Comparison of ENCODE assay signal across 8 mouse cellular contexts in the genomic region with DNA sequence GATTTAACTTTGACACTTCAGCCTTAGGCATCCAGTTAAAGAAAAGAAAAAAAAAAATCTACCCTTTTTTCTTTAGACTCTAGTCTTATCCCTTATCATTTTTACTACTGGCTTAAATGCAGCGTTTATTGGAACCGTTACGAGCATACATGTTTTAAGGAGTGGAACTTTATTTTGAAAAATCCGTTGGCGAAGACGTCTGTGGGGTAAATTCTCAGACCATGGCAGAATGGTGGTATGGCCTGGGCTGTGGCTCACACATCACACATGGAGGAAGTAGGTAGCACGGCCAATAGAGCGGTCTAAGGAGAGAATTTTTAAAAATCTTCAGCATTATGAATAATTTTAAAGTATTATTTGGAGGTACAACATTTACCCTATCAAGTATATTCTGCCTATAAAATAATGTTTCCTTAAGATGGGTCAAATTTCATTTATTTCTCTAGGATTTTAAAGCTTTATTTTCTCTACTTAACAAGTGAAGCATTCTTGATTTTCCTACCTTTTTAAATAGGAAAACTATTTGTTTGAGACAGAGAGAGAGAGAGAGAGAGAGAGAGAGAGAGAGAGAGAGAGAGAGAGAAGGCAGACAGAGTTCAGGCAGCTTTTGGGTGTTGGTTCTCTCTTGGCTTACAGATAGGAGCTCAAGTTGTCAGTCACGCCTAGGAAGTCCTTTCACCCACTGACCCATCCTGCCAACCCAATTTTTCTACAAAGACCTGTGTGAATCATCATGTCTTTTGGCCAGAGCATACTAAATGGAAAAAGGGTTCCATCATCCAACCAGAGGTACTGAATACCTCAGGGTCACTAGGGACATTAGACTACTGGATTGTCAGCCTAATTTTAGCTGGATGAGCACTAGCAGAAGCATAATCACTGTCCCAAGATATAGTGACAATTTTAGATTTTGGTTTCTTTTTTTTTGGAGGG. TPM values are rescaled to one million over a fixed set of nuclear protein-coding genes. Genes with fewer than 3 reads are reported as not detected.
DNase-seq lines count a peak whose midpoint lies in the region; ATAC-seq and TF ChIP-seq lines count a peak whose summit lies in the region.

No protein-coding gene starts in this region.

- no peaks in the 10 kb centered on the region for H3K27me3 ChIP-seq in hindbrain, embryonic 16.5 days (replicated peaks; ENCODE audit: control insufficient read depth, insufficient read depth, low read length)
- H3K27me3 ChIP-seq in midbrain, postnatal 0 days (ENCODE audit: insufficient read depth, low read length) = no peaks in the 10 kb centered on the region

- no peaks in the 10 kb centered on the region for H3K9me3 ChIP-seq in hindbrain, embryonic 16.5 days (ENCODE audit: control insufficient read depth, low read length)
- H3K9me3 ChIP-seq in midbrain, postnatal 0 days (ENCODE audit: low read length) = no peaks in the 10 kb centered on the region

- 37% methylated on average over 9 of the region's 9 CpGs for WGBS in hindbrain, embryonic 16.5 days
- WGBS in midbrain, postnatal 0 days = 27% methylated on average over 9 of the region's 9 CpGs

- H3K4me2 ChIP-seq in hindbrain, embryonic 16.5 days (ENCODE audit: low read length) = peak overlapping the region; percentile 93
- H3K4me2 ChIP-seq in midbrain, postnatal 0 days (ENCODE audit: low read depth, low read length, poor library complexity, severe bottlenecking) = peak overlapping the region; percentile 66

- TF ChIP-seq CTCF in left cerebral cortex, adult 2 months (IDR thresholded peaks at IDR 0.05) = no peak
- TF ChIP-seq CTCF in cortical plate, adult 2 months (IDR thresholded peaks at IDR 0.05; ENCODE audit: extremely low read depth, insufficient read depth, low read length) = no peak
- TF ChIP-seq CTCF in midbrain, postnatal 0 days (IDR thresholded peaks at IDR 0.05) = no peak

- DNase-seq in left cerebral cortex, adult 2 months (ENCODE audit: extremely low spot score in 1 of 2, low spot score in 2 of 2) = no peak
- DNase-seq in left cerebral cortex, adult 9 months (ENCODE audit: low spot score in 2 of 2) = no peak
- no peak for DNase-seq in midbrain, postnatal 0 days (ENCODE audit: low spot score)
- DNase-seq in gastrocnemius, postnatal 10 days = no peak
- DNase-seq in left cerebral cortex, postnatal 14 days (ENCODE audit: low spot score in 2 of 2) = no peak
- DNase-seq in frontal cortex, postnatal 10 days (ENCODE audit: low spot score in 2 of 2) = no peak

- H3K4me1 ChIP-seq in cortical plate, adult 2 months (ENCODE audit: control insufficient read depth, insufficient read depth, low read length) = peaks cover 2% of the 10 kb centered on the region; the same call in 1 of the 2 replicates
- H3K4me1 ChIP-seq in hindbrain, embryonic 16.5 days (ENCODE audit: control insufficient read depth, insufficient read depth, low read depth, low read length) = peaks cover 12% of the 10 kb centered on the region
- 0 out of 2 replicates have a peak, but pooled peaks cover 6% of the 10 kb centered on the region for H3K4me1 ChIP-seq in midbrain, postnatal 0 days (ENCODE audit: insufficient read depth, low read length)

- TF ChIP-seq POLR2A in cortical plate, adult 2 months (IDR thresholded peaks at IDR 0.05; ENCODE audit: extremely low read depth, insufficient read depth, low read length) = no peak

- no peak for ATAC-seq in hindbrain, embryonic 16.5 days
- no peak for ATAC-seq in midbrain, postnatal 0 days (ENCODE audit: low FRiP score)

- no peaks in the 10 kb centered on the region for H3K36me3 ChIP-seq in hindbrain, embryonic 16.5 days (ENCODE audit: control insufficient read depth, insufficient read depth, low read length)
- H3K36me3 ChIP-seq in midbrain, postnatal 0 days (ENCODE audit: insufficient read depth, low read length) = peaks cover 4% of the 10 kb centered on the region; the same call in 1 of the 2 replicates

- H3K27ac ChIP-seq in left cerebral cortex, adult 2 months = peak overlapping the region; percentile 99
- peak overlapping the region; percentile 82 for H3K27ac ChIP-seq in cortical plate, adult 2 months (ENCODE audit: insufficient read depth, low read length)
- peak overlapping the region; percentile 89 for H3K27ac ChIP-seq in hindbrain, embryonic 16.5 days (ENCODE audit: low read depth, low read length)
- peak overlapping the region; percentile 91; the same call in 1 of the 2 replicates for H3K27ac ChIP-seq in midbrain, postnatal 0 days (ENCODE audit: low read depth, low read length)

- intact Hi-C loops in left cerebral cortex, adult 2 months (cut with DNase I) = loop anchor here (5.0 kb wide), 1 partner anchor 81 kb away; the partner anchor contains the start of gene Ube2l6
- intact Hi-C loops in left cerebral cortex, postnatal 14 days (cut with DNase I) = no loop called here

- H3K9ac ChIP-seq in hindbrain, embryonic 16.5 days (ENCODE audit: low read depth, low read length) = peak overlapping the region; percentile 79
- peak overlapping the region; percentile 63 for H3K9ac ChIP-seq in midbrain, postnatal 0 days (replicated peaks; ENCODE audit: low read length, poor library complexity, severe bottlenecking)

- H3K4me3 ChIP-seq in left cerebral cortex, adult 2 months = peak overlapping the region; percentile 99
- H3K4me3 ChIP-seq in cortical plate, adult 2 months (ENCODE audit: insufficient read depth, low read length) = peak overlapping the region; percentile 62
- peak overlapping the region; percentile 96 for H3K4me3 ChIP-seq in hindbrain, embryonic 16.5 days (ENCODE audit: low read length)
- peak overlapping the region; percentile 62 for H3K4me3 ChIP-seq in midbrain, postnatal 0 days (ENCODE audit: low read depth, low read length)

RNA-seq across cellular contexts. Expression of gene Zdhhc5, which starts 1.7 kb away (rescaled TPM):
- total RNA-seq in left cerebral cortex, adult 2 months (2021) = 10 to 100 TPM; 48.8 to 49.9 TPM
- polyA plus RNA-seq in cortical plate, adult 2 months (2012; rRNA removed) = 27.5 and 29.7 TPM in 2 replicates
- 15.2 and 18.2 TPM in 2 replicates for polyA plus RNA-seq in hindbrain, embryonic 16.5 days (2015; fragmentation: Nextera tagmentation; extraction: Ambion mirVana)
- total RNA-seq in midbrain, postnatal 0 days (2014; rRNA removed) = 39.0 and 39.4 TPM in 2 replicates
- polyA plus RNA-seq in midbrain, postnatal 0 days (2015; fragmentation: Nextera tagmentation; extraction: Ambion mirVana) = 14.5 and 17.9 TPM in 2 replicates
- 10 to 100 TPM; 42.7 to 47.9 TPM for total RNA-seq in gastrocnemius, postnatal 10 days (2021)
- 10 to 100 TPM; 41.6 to 42.9 TPM for total RNA-seq in left cerebral cortex, postnatal 14 days (2021)

RNA-seq across cellular contexts. Expression of gene Clp1, which starts 10.5 kb away (rescaled TPM):
- total RNA-seq in left cerebral cortex, adult 2 months (2021) = 10 to 100 TPM in 1 of 2 experiments, 1 to 10 TPM in 1; 8.8 to 10.2 TPM
- polyA plus RNA-seq in cortical plate, adult 2 months (2012; rRNA removed) = 9.0 and 10.0 TPM in 2 replicates
- polyA plus RNA-seq in hindbrain, embryonic 16.5 days (2015; fragmentation: Nextera tagmentation; extraction: Ambion mirVana) = 18.7 and 20.5 TPM in 2 replicates
- total RNA-seq in midbrain, postnatal 0 days (2014; rRNA removed) = 12.6 TPM in 2 replicates
- polyA plus RNA-seq in midbrain, postnatal 0 days (2015; fragmentation: Nextera tagmentation; extraction: Ambion mirVana) = 12.5 and 13.4 TPM in 2 replicates
- total RNA-seq in gastrocnemius, postnatal 10 days (2021) = 1 to 10 TPM; 4.6 to 5.3 TPM
- 1 to 10 TPM; 7.5 to 8.3 TPM for total RNA-seq in left cerebral cortex, postnatal 14 days (2021)

RNA-seq across cellular contexts. Expression of gene Ypel4, which starts 17.2 kb away (rescaled TPM):
- total RNA-seq in left cerebral cortex, adult 2 months (2021) = 100 to 1,000 TPM; 101 to 102 TPM
- polyA plus RNA-seq in cortical plate, adult 2 months (2012; rRNA removed) = 129 and 156 TPM in 2 replicates
- 16.9 and 19.9 TPM in 2 replicates for polyA plus RNA-seq in hindbrain, embryonic 16.5 days (2015; fragmentation: Nextera tagmentation; extraction: Ambion mirVana)
- total RNA-seq in midbrain, postnatal 0 days (2014; rRNA removed) = 12.9 and 15.0 TPM in 2 replicates
- polyA plus RNA-seq in midbrain, postnatal 0 days (2015; fragmentation: Nextera tagmentation; extraction: Ambion mirVana) = 14.3 and 14.7 TPM in 2 replicates
- 1 to 10 TPM in 1 of 2 experiments, under 1 TPM in 1; 0.49 to 1.4 TPM for total RNA-seq in gastrocnemius, postnatal 10 days (2021)
- total RNA-seq in left cerebral cortex, postnatal 14 days (2021) = 10 to 100 TPM; 40.1 to 41.0 TPM

RNA-seq across cellular contexts. Expression of gene Gm19426, which starts 26.8 kb away (rescaled TPM):
- 1 to 10 TPM; 2.0 to 2.4 TPM for total RNA-seq in left cerebral cortex, adult 2 months (2021)
- 1.4 and 2.0 TPM in 2 replicates for polyA plus RNA-seq in cortical plate, adult 2 months (2012; rRNA removed)
- 4.9 and 6.7 TPM in 2 replicates for polyA plus RNA-seq in hindbrain, embryonic 16.5 days (2015; fragmentation: Nextera tagmentation; extraction: Ambion mirVana)
- total RNA-seq in midbrain, postnatal 0 days (2014; rRNA removed) = 0.88 and 1.1 TPM in 2 replicates
- polyA plus RNA-seq in midbrain, postnatal 0 days (2015; fragmentation: Nextera tagmentation; extraction: Ambion mirVana) = 2.1 and 2.4 TPM in 2 replicates
- 1 to 10 TPM in 1 of 2 experiments, under 1 TPM in 1; 0.77 to 1.4 TPM for total RNA-seq in gastrocnemius, postnatal 10 days (2021)
- total RNA-seq in left cerebral cortex, postnatal 14 days (2021) = 1 to 10 TPM; 1.6 to 2.0 TPM

RNA-seq across cellular contexts. Expression of gene Tmx2, which starts 37.7 kb away (rescaled TPM):
- 100 to 1,000 TPM; 224 to 239 TPM for total RNA-seq in left cerebral cortex, adult 2 months (2021)
- polyA plus RNA-seq in cortical plate, adult 2 months (2012; rRNA removed) = 264 and 274 TPM in 2 replicates
- 342 and 364 TPM in 2 replicates for polyA plus RNA-seq in hindbrain, embryonic 16.5 days (2015; fragmentation: Nextera tagmentation; extraction: Ambion mirVana)
- 149 and 154 TPM in 2 replicates for total RNA-seq in midbrain, postnatal 0 days (2014; rRNA removed)
- 303 and 328 TPM in 2 replicates for polyA plus RNA-seq in midbrain, postnatal 0 days (2015; fragmentation: Nextera tagmentation; extraction: Ambion mirVana)
- 10 to 100 TPM; 50.4 to 50.7 TPM for total RNA-seq in gastrocnemius, postnatal 10 days (2021)
- total RNA-seq in left cerebral cortex, postnatal 14 days (2021) = 100 to 1,000 TPM; 209 to 211 TPM
